Mouse (Mus musculus) thymus, adult 2 months (tissue): Measurements from ENCODE around the gene Gm14226.

Experiments
- CTCF ChIP-seq: fragments of 200-500 bp; IDR thresholded peaks from 2 replicates; pipeline ENCODE4 v1.5.1; 2012; ENCODE audit warnings: mild to moderate bottlenecking, control low read depth, low read length, moderate library complexity, borderline replicate concordance; ENCODE audit not compliant: control insufficient read depth, poor library complexity, insufficient read depth; ENCODE audit errors: extremely low read depth
- POLR2A ChIP-seq: fragments of 200-500 bp; IDR thresholded peaks from 2 replicates; pipeline ENCODE4 v1.6.1; 2012; ENCODE audit warnings: mild to moderate bottlenecking, low read length, control low read depth, moderate library complexity; ENCODE audit not compliant: control insufficient read depth, poor library complexity, insufficient read depth; ENCODE audit errors: extremely low read depth

DNA sequence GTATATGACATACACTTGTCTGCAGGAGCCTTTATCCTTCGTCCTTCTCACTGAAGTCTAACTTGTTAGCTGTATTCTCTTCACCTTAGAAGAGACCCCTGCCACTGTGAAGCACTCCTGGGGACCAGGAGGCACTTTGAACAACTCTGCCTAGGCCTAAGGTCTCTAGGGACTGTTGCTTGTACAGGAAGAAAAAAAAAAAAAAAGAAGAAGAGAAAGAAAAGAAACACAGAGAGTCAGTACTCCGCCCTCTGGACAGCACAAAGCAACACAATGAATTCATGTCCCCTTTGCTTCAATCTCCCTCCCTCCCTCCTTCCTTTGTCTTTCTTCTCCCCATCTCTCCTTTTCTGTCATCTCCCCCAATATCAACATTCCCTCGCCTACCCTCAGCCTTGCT, 27.0 kb downstream of the Gm14226 start:
- TF ChIP-seq CTCF = no peak
- no peak for TF ChIP-seq POLR2A
